Mouse (Mus musculus) retina, embryonic 14.5 days (tissue): Measurements from ENCODE around the gene Plce1.

ENCODE experiments used
- DNase-seq: peaks from one replicate; pipeline ENCODE4 v3.0.0-alpha.2; 2015; ENCODE audit warnings: low spot score

The Plce1 gene

DNA sequence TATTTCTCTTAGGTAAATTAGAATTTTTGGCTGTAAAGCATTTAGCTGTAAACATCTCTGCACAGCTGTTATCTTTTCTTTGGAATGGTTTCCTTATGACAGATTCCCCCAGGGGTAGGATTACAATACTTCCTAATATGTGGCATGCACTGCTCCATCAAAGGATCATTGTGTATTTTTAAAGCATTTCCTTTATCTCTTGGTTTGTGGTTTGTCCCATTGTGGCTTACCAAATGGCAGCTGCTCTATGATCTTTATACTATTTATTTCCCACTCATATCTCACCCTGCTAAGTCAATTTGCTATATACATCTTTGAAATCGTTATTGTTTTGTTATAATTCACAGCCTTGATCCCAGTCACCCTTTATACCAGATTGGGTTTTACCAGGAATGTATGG lies 352.3 kb downstream of the Plce1 start:
- no peak for DNase-seq
